Mouse (Mus musculus): Measurements from ENCODE around the gene Cdk8. TPM values are rescaled to one million over a fixed set of nuclear protein-coding genes. Genes with fewer than 3 reads are reported as not detected.

Cdk8 gene
- total and polyA plus RNA-seq, 2 experiments from 2014 or later: 15.4 to 46.3 TPM

- Histone ChIP-seq H3K27ac (ENCODE audit: low read depth, low read length) (no peak overlapping the region), H3K4me1 (ENCODE audit: insufficient read depth, low read length) (no peaks in the 10 kb centered on the region), H3K9me3 (ENCODE audit: low read length) (no peaks in the 10 kb centered on the region), H3K27me3 (ENCODE audit: insufficient read depth, low read length) (no peaks in the 10 kb centered on the region), H3K36me3 (ENCODE audit: insufficient read depth, low read length) (peaks cover 12% of the 10 kb centered on the region; the same call in 1 of the 2 replicates), H3K9ac (replicated peaks; ENCODE audit: low read length, poor library complexity, severe bottlenecking) (no peak overlapping the region), H3K4me2 (ENCODE audit: low read depth, low read length, poor library complexity, severe bottlenecking) (no peak overlapping the region), H3K4me3 (ENCODE audit: low read depth, low read length) (no peak overlapping the region)
- no peak for DNase-seq (ENCODE audit: low spot score)
- no peak for TF ChIP-seq CTCF (IDR thresholded peaks at IDR 0.05)
- no peak for ATAC-seq (ENCODE audit: low FRiP score)
These were observed 49.0 kb downstream of the Cdk8 start for GRCm38 (mm10) chr5:146280012-146280411.

GRCm38 (mm10) chr5:146281241-146281818 lies 50.3 kb downstream of the Cdk8 start:
- Histone ChIP-seq H3K4me2 (ENCODE audit: low read depth, low read length, poor library complexity, severe bottlenecking) (no peak overlapping the region), H3K9ac (replicated peaks; ENCODE audit: low read length, poor library complexity, severe bottlenecking) (no peak overlapping the region), H3K27me3 (ENCODE audit: insufficient read depth, low read length) (no peaks in the 10 kb centered on the region), H3K4me1 (ENCODE audit: insufficient read depth, low read length) (no peaks in the 10 kb centered on the region), H3K4me3 (ENCODE audit: low read depth, low read length) (no peak overlapping the region), H3K36me3 (ENCODE audit: insufficient read depth, low read length) (peaks cover 12% of the 10 kb centered on the region; the same call in 1 of the 2 replicates), H3K27ac (ENCODE audit: low read depth, low read length) (no peak overlapping the region), H3K9me3 (ENCODE audit: low read length) (no peaks in the 10 kb centered on the region)
- no peak for ATAC-seq (ENCODE audit: low FRiP score)
- TF ChIP-seq CTCF (IDR thresholded peaks at IDR 0.05): no peak
- WGBS: 92% methylated on average over 4 of the region's 4 CpGs
- no peak for DNase-seq (ENCODE audit: low spot score)

GRCm38 (mm10) chr5:146281884-146282579 lies 51.0 kb downstream of the Cdk8 start:
- no peak overlapping the region for H3K4me2 ChIP-seq (ENCODE audit: low read depth, low read length, poor library complexity, severe bottlenecking)
- 90% methylated on average over 13 of the region's 13 CpGs for WGBS
- no peaks in the 10 kb centered on the region for H3K4me1 ChIP-seq (ENCODE audit: insufficient read depth, low read length)
- H3K4me3 ChIP-seq (ENCODE audit: low read depth, low read length): no peak overlapping the region
- no peak overlapping the region for H3K9ac ChIP-seq (replicated peaks; ENCODE audit: low read length, poor library complexity, severe bottlenecking)
- no peak overlapping the region for H3K27ac ChIP-seq (ENCODE audit: low read depth, low read length)
- TF ChIP-seq CTCF (IDR thresholded peaks at IDR 0.05): no peak
- ATAC-seq (ENCODE audit: low FRiP score) (no peak), DNase-seq (ENCODE audit: low spot score) (no peak)
- no peaks in the 10 kb centered on the region for H3K9me3 ChIP-seq (ENCODE audit: low read length)
- H3K27me3 ChIP-seq (ENCODE audit: insufficient read depth, low read length): no peaks in the 10 kb centered on the region
- peaks cover 16% of the 10 kb centered on the region for H3K36me3 ChIP-seq (ENCODE audit: insufficient read depth, low read length)

DNA sequence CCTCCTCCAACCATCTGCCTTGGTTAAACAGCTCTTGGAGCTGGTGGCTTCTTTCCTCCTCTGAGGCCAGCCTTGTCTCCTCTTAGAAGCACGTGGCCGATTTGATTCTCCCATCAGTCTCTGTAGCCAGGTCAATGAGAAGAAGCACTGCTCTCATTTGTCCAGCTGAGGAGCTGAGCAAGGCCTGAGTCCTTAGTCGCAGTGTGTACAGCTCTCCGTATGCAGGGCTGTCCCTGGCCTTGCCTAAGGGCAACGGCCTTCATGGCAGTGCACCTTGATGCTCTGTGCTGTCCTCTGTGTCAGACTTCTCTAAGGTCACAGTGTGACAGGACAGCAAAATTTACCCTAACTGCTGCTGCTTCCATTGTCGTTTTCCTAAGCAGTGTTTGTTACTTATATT lies 52.9 kb downstream of the Cdk8 start:
- Histone ChIP-seq H3K4me3 (ENCODE audit: low read depth, low read length) (no peak overlapping the region), H3K4me1 (ENCODE audit: insufficient read depth, low read length) (no peaks in the 10 kb centered on the region), H3K9me3 (ENCODE audit: low read length) (no peaks in the 10 kb centered on the region), H3K36me3 (ENCODE audit: insufficient read depth, low read length) (peaks cover 19% of the 10 kb centered on the region), H3K9ac (replicated peaks; ENCODE audit: low read length, poor library complexity, severe bottlenecking) (no peak overlapping the region), H3K4me2 (ENCODE audit: low read depth, low read length, poor library complexity, severe bottlenecking) (no peak overlapping the region), H3K27ac (ENCODE audit: low read depth, low read length) (no peak overlapping the region), H3K27me3 (ENCODE audit: insufficient read depth, low read length) (no peaks in the 10 kb centered on the region)
- TF ChIP-seq CTCF (IDR thresholded peaks at IDR 0.05): no peak
- no peak for DNase-seq (ENCODE audit: low spot score)
- 94% methylated on average over 6 of the region's 6 CpGs for WGBS
- ATAC-seq (ENCODE audit: low FRiP score): no peak

DNA sequence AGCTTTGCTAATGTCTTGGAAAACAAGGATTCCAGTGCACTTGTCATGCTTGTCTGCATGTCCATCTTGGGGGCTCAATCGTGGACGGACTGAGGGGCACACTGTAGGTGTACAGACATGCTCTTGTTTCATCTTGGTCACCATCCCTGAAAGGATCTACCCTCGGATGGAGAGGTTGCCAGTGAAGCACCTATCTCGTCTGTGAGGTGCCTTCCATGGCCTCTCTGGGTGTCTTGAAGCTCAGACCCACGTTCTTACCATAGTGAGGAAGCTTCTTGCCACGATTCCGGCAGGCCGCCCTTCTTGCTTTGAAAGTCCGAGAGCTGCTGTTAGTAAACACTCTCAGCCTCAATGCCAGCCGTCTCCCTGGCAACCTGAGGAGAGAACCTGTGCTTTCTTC lies 56.4 kb downstream of the Cdk8 start:
- Histone ChIP-seq H3K4me2 (ENCODE audit: low read depth, low read length, poor library complexity, severe bottlenecking) (no peak overlapping the region), H3K27ac (ENCODE audit: low read depth, low read length) (no peak overlapping the region), H3K9me3 (ENCODE audit: low read length) (no peaks in the 10 kb centered on the region), H3K27me3 (ENCODE audit: insufficient read depth, low read length) (no peaks in the 10 kb centered on the region), H3K36me3 (ENCODE audit: insufficient read depth, low read length) (peaks cover 26% of the 10 kb centered on the region), H3K4me3 (ENCODE audit: low read depth, low read length) (no peak overlapping the region), H3K9ac (replicated peaks; ENCODE audit: low read length, poor library complexity, severe bottlenecking) (no peak overlapping the region), H3K4me1 (ENCODE audit: insufficient read depth, low read length) (no peaks in the 10 kb centered on the region)
- no peak for TF ChIP-seq CTCF (IDR thresholded peaks at IDR 0.05)
- ATAC-seq (ENCODE audit: low FRiP score): no peak
- no peak for DNase-seq (ENCODE audit: low spot score)
- 75% methylated on average over 10 of the region's 10 CpGs for WGBS

DNA sequence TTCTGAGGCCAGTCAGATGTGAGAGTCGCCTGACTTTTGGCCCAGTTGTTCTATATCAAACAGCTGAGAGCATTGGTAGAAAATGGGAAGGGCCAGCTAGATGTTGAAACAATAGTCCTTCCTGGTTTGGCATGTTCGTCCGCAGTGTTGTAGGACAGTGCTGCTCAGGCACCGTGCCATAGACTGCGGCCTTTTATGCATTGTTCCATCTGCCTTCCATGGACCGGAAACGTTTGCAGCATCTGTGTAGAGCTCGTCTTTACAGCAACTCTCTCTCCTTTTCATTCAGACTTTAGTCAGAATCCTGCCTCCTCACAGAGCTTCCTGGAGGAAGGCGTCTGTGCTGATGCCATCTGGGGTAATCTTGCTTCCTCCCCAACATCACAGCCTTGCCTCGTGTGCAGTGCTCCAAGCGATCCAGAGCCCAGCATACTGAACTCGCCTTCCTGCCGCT lies 57.0 kb downstream of the Cdk8 start:
- no peak for ATAC-seq (ENCODE audit: low FRiP score)
- Histone ChIP-seq H3K27ac (ENCODE audit: low read depth, low read length) (no peak overlapping the region), H3K4me3 (ENCODE audit: low read depth, low read length) (no peak overlapping the region), H3K36me3 (ENCODE audit: insufficient read depth, low read length) (peaks cover 24% of the 10 kb centered on the region), H3K9ac (replicated peaks; ENCODE audit: low read length, poor library complexity, severe bottlenecking) (no peak overlapping the region), H3K27me3 (ENCODE audit: insufficient read depth, low read length) (no peaks in the 10 kb centered on the region), H3K4me2 (ENCODE audit: low read depth, low read length, poor library complexity, severe bottlenecking) (no peak overlapping the region), H3K4me1 (ENCODE audit: insufficient read depth, low read length) (no peaks in the 10 kb centered on the region), H3K9me3 (ENCODE audit: low read length) (no peaks in the 10 kb centered on the region)
- 75% methylated on average over 13 of the region's 13 CpGs for WGBS
- no peak for DNase-seq (ENCODE audit: low spot score)
- TF ChIP-seq CTCF (IDR thresholded peaks at IDR 0.05): no peak
